Mouse (Mus musculus): ENCODE measurements around the gene Camta1. TPM values are rescaled to one million over a fixed set of nuclear protein-coding genes. Genes with fewer than 3 reads are reported as not detected.

The Camta1 gene
- polyA plus RNA-seq, 1 experiment from 2014 or later = 61.9 TPM

DNA sequence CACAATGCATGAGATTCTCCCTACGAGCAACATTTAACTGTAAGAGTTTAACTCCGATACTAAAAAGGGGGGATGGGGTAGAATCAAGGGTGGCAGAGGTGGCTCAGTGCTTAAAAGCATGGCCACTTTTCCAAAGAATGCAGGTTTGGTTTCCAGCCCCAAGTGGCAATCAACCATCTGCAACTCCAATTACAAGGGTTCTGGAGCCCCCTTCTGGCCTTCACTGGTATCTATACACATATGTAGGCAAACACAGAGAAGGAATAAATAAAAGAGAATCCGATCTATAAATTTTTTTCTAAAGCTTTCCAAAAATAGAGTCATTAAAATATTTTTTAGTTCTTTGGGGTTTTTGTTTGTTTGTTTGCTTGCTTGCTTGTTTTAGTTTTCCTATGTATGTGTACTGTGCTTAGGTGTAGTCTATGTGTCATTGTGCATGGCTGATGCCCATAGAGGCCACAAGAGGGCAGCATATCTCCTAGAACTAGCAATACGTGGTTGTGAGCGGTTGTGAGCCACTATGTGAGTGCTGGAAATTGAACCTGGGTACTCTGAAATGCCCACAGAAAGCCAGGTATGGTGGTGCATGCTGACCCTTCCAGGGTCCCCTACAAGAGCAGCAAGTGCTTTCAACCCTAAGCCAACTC, 18.5 kb upstream of the Camta1 start:
- no peaks in the 10 kb centered on the region for H3K4me1 ChIP-seq (replicated peaks; ENCODE audit: control insufficient read depth, insufficient read depth)
- H3K4me2 ChIP-seq (replicated peaks; ENCODE audit: low read depth) = no peak overlapping the region
- no peaks in the 10 kb centered on the region for H3K27me3 ChIP-seq (ENCODE audit: control insufficient read depth, insufficient read depth, low read length)
- no peak for DNase-seq (ENCODE audit: low spot score)
- WGBS = 73% methylated on average over 5 of the region's 5 CpGs
- no peak for ATAC-seq (ENCODE audit: low FRiP score, low TSS enrichment)
- TF ChIP-seq EP300 (optimal IDR thresholded peaks at IDR 0.05) = no peak
- peak; percentile 45 for TF ChIP-seq CTCF (IDR thresholded peaks at IDR 0.05; ENCODE audit: low read depth)
- no peak overlapping the region for H3K4me3 ChIP-seq (ENCODE audit: low read depth, low read length)
- H3K9ac ChIP-seq (ENCODE audit: low read length) = no peak overlapping the region
- H3K36me3 ChIP-seq (ENCODE audit: control insufficient read depth, insufficient read depth, low read length) = no peaks in the 10 kb centered on the region
- H3K9me3 ChIP-seq (ENCODE audit: control insufficient read depth, low read length) = no peaks in the 10 kb centered on the region
- no peak overlapping the region for H3K27ac ChIP-seq (replicated peaks)

DNA sequence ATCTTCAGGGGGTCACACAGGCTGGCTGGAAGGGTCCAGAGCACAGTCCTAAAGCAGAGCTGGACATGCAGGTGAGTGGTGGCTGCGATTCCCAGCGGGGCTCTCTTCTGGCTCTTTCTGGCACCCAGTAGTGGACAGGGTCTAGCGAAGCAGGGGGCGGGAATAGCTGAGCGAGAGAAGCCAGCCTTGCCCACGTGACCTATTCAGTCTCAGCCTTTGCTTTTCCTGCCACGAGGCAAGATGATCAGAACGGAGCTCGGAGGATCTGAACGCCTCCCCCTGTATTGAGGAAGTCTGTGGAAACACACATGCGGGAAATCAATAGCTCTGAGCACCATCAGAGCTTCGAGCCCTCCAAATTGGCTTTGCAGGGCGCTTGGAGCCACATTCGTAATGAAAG, 14.7 kb upstream of the Camta1 start:
- ATAC-seq (ENCODE audit: low FRiP score, low TSS enrichment) (no peak), DNase-seq (ENCODE audit: low spot score) (no peak)
- H3K4me1 ChIP-seq (replicated peaks; ENCODE audit: control insufficient read depth, insufficient read depth) = no peaks in the 10 kb centered on the region
- H3K4me2 ChIP-seq (replicated peaks; ENCODE audit: low read depth) = no peak overlapping the region
- no peaks in the 10 kb centered on the region for H3K36me3 ChIP-seq (ENCODE audit: control insufficient read depth, insufficient read depth, low read length)
- H3K9ac ChIP-seq (ENCODE audit: low read length) = no peak overlapping the region
- no peaks in the 10 kb centered on the region for H3K27me3 ChIP-seq (ENCODE audit: control insufficient read depth, insufficient read depth, low read length)
- no peak overlapping the region for H3K4me3 ChIP-seq (ENCODE audit: low read depth, low read length)
- no peak for TF ChIP-seq EP300 (optimal IDR thresholded peaks at IDR 0.05)
- TF ChIP-seq CTCF (IDR thresholded peaks at IDR 0.05; ENCODE audit: low read depth) = no peak
- H3K27ac ChIP-seq (replicated peaks) = no peak overlapping the region
- H3K9me3 ChIP-seq (ENCODE audit: control insufficient read depth, low read length) = no peaks in the 10 kb centered on the region
- 45% methylated on average over 14 of the region's 14 CpGs for WGBS

DNA sequence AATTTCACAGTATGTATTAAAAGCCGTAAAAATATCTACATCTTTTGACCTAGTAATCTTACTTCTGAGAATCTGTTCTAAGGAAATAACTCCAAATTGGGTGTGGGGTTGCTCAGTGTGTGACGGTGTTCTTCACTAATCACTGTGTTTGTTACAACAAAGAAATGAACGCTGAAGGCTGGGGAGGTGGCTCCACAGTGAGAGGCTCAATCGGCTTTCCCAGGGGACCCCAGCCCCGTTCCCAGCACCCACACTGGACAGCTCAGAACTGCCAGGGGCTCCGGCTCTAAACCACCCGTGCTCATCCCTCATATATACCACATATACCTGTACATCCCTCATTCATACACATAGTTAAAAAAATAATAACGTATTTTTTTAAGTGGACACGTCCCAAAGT, 1.8 kb upstream of the Camta1 start:
- Histone ChIP-seq H3K4me3 (ENCODE audit: low read depth, low read length) (no peak overlapping the region), H3K4me1 (replicated peaks; ENCODE audit: control insufficient read depth, insufficient read depth) (no peaks in the 10 kb centered on the region), H3K27ac (replicated peaks) (no peak overlapping the region), H3K36me3 (ENCODE audit: control insufficient read depth, insufficient read depth, low read length) (no peaks in the 10 kb centered on the region), H3K9me3 (ENCODE audit: control insufficient read depth, low read length) (no peaks in the 10 kb centered on the region), H3K27me3 (ENCODE audit: control insufficient read depth, insufficient read depth, low read length) (no peaks in the 10 kb centered on the region), H3K4me2 (replicated peaks; ENCODE audit: low read depth) (peak overlapping the region; percentile 82; the same call in 1 of the 2 replicates), H3K9ac (ENCODE audit: low read length) (no peak overlapping the region)
- 51% methylated on average over 9 of the region's 9 CpGs for WGBS
- TF ChIP-seq EP300 (optimal IDR thresholded peaks at IDR 0.05) (no peak), CTCF (IDR thresholded peaks at IDR 0.05; ENCODE audit: low read depth) (no peak)
- DNase-seq (ENCODE audit: low spot score) (no peak), ATAC-seq (ENCODE audit: low FRiP score, low TSS enrichment) (no peak)

DNA sequence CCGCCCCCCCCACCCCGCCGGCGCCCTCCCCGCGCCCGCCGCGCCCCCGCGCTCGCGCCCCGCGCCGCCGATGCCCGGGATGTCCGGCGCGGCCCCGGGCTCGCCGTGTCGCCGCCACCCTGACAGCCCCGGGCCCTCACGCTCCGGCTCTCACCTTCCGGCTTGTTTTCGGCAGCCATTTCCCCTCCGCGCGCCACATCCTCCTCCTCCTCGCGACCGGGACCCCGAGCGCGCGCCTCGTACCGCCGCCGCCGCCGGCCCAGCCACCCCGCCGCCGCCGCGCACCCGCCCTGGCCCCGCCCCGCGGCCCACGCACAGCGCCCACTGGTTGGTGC, 238 bp downstream of the Camta1 start:
- ATAC-seq (ENCODE audit: low FRiP score, low TSS enrichment) = no peak
- H3K4me1 ChIP-seq (replicated peaks; ENCODE audit: control insufficient read depth, insufficient read depth) = no peaks in the 10 kb centered on the region
- WGBS = 2% methylated on average over 24 of the region's 58 CpGs
- H3K27ac ChIP-seq (replicated peaks) = peak overlapping the region; percentile 79
- H3K9me3 ChIP-seq (ENCODE audit: control insufficient read depth, low read length) = no peaks in the 10 kb centered on the region
- no peaks in the 10 kb centered on the region for H3K27me3 ChIP-seq (ENCODE audit: control insufficient read depth, insufficient read depth, low read length)
- no peaks in the 10 kb centered on the region for H3K36me3 ChIP-seq (ENCODE audit: control insufficient read depth, insufficient read depth, low read length)
- peak overlapping the region; percentile 99 for H3K4me2 ChIP-seq (replicated peaks; ENCODE audit: low read depth)
- DNase-seq (ENCODE audit: low spot score) = no peak
- peak overlapping the region; percentile 85 for H3K9ac ChIP-seq (ENCODE audit: low read length)
- H3K4me3 ChIP-seq (ENCODE audit: low read depth, low read length) = peak overlapping the region; percentile 68
- no peak for TF ChIP-seq CTCF (IDR thresholded peaks at IDR 0.05; ENCODE audit: low read depth)

DNA sequence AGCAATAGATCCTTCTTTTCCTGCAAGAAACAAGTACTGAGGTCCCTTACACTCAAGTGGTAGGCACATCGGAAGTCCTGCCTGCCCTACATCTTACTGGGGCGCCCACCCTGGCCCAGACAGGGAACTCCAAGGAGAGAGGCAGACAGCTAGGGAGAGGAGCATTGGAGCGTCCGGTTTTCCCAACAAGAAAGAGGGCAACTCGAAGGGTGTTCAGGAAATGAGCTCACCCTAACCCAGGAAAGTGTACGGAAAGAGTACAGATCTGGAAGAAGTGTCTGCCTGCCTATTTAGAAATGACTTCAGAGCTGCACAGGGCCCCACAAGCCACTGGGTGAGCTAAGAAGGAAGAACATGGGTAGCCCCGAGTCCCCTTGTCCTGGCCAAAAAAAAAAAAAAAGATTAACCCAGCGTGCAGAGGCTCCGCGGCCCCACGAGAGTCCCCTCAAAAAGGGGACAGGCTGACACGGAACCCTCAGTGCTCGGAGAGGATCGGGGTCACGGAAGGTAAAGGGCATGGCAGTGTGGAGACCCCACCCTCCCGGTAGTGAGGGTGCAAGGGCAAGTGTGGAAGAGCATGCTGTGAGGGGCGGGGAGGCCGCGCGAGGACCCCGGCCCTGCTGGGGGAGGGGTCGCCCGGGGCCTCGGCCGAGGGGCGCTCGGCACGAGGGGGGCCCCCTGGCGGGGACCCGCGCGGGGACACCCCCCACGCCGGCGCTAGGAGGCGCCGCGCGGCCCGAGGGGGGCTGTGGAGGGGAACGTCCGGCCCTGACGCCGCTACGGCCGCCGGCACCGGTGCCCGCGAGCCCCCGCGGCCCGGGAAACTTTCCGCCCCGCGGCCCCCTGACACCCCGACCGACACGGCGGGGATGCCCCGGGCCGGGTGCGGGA, 990 bp downstream of the Camta1 start:
- H3K9ac ChIP-seq (ENCODE audit: low read length) = peak overlapping the region; percentile 85
- H3K36me3 ChIP-seq (ENCODE audit: control insufficient read depth, insufficient read depth, low read length) = no peaks in the 10 kb centered on the region
- peak overlapping the region; percentile 68 for H3K4me3 ChIP-seq (ENCODE audit: low read depth, low read length)
- peak overlapping the region; percentile 99 for H3K4me2 ChIP-seq (replicated peaks; ENCODE audit: low read depth)
- TF ChIP-seq CTCF (IDR thresholded peaks at IDR 0.05; ENCODE audit: low read depth) (peak; percentile 33; the same call in 1 of the 2 replicates), EP300 (optimal IDR thresholded peaks at IDR 0.05) (no peak)
- H3K4me1 ChIP-seq (replicated peaks; ENCODE audit: control insufficient read depth, insufficient read depth) = no peaks in the 10 kb centered on the region
- no peaks in the 10 kb centered on the region for H3K9me3 ChIP-seq (ENCODE audit: control insufficient read depth, low read length)
- peak overlapping the region; percentile 79 for H3K27ac ChIP-seq (replicated peaks)
- 2% methylated on average over 37 of the region's 63 CpGs for WGBS
- no peak for ATAC-seq (ENCODE audit: low FRiP score, low TSS enrichment)
- H3K27me3 ChIP-seq (ENCODE audit: control insufficient read depth, insufficient read depth, low read length) = no peaks in the 10 kb centered on the region
- peak; percentile 27 for DNase-seq (ENCODE audit: low spot score)

DNA sequence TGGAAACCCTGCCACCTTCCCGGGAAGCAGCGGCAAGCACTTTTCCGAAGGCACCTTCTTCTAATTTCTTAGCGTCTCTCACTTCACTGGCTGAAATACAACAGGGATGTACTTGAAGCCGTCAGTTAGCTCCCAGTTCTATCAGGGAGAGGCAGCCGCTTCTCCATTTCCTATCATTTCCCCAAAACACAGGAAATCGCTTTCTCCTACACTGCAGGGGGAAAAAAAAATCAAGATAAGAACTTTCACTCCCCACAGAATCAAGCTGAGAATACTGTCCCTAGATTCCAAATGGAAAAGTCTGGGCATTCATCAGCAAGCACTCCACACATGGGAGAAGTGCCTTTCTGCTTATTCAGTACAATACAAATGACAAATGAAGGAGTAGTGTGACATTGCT, 2.4 kb downstream of the Camta1 start:
- Histone ChIP-seq H3K27me3 (ENCODE audit: control insufficient read depth, insufficient read depth, low read length) (no peaks in the 10 kb centered on the region), H3K4me1 (replicated peaks; ENCODE audit: control insufficient read depth, insufficient read depth) (no peaks in the 10 kb centered on the region), H3K27ac (replicated peaks) (no peak overlapping the region), H3K4me3 (ENCODE audit: low read depth, low read length) (no peak overlapping the region), H3K36me3 (ENCODE audit: control insufficient read depth, insufficient read depth, low read length) (no peaks in the 10 kb centered on the region), H3K4me2 (replicated peaks; ENCODE audit: low read depth) (no peak overlapping the region), H3K9me3 (ENCODE audit: control insufficient read depth, low read length) (no peaks in the 10 kb centered on the region), H3K9ac (ENCODE audit: low read length) (no peak overlapping the region)
- TF ChIP-seq CTCF (IDR thresholded peaks at IDR 0.05; ENCODE audit: low read depth) = no peak
- 82% methylated on average over 7 of the region's 7 CpGs for WGBS
- ATAC-seq (ENCODE audit: low FRiP score, low TSS enrichment) = no peak
- no peak for DNase-seq (ENCODE audit: low spot score)

Measured in stomach, postnatal 0 days (tissue).